Mouse (Mus musculus): Measurements from ENCODE around the gene Mbtps1.

DNA sequence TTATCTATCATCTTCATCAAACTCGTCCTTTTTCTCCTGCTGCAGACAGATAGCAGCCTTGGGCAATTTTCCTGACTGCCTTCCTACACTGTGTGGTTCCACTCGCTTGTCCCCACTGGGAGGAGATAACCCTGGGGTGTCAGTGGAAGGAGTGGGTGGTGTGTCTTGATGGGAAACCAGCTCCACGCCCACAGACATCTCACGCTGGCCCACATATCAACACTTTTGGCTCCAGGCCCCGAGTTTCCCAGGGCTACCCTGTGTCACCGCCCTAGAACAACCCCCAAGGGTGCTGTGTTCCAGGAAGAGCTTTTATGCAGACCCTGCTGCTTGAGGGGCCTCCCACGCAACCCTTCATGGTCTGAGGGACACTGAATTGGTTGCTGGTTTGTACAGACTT, 94.8 kb downstream of the Mbtps1 start:
- no peak for TF ChIP-seq ZNF384 (IDR thresholded peaks at IDR 0.05; ENCODE audit: low read depth, low read length)
- no peak for TF ChIP-seq HCFC1 (IDR thresholded peaks at IDR 0.05; ENCODE audit: borderline replicate concordance, insufficient read depth, low read length)

Measured in ES-E14 (cell line).